Mouse (Mus musculus) G1E-ER4 (cell line): ENCODE results near the gene Gm43552. TPM values are rescaled to one million over a fixed set of nuclear protein-coding genes. Genes with fewer than 3 reads are reported as not detected.

ENCODE experiments used
- GATA1 ChIP-seq: IDR thresholded peaks from one replicate; pipeline ENCODE4 v1.8.0; 2012; ENCODE audit warnings: low read length, inconsistent platforms
- polyA plus RNA-seq: library from polyadenylated mRNA; stranded (reverse); fragments of >175 nt; gene quantifications from 2 replicates; pipeline ENCODE4 v1.2.3, GENCODE M21; 2012

Gene Gm43552
- polyA plus RNA-seq, 1 experiment = 30.4 TPM

GRCm38 (mm10) chr5:65457846-65458245 is 34.8 kb downstream of the Gm43552 start:
- no peak for TF ChIP-seq GATA1

GRCm38 (mm10) chr5:65457086-65457827 is 35.4 kb downstream of the Gm43552 start:
- TF ChIP-seq GATA1 = no peak

GRCm38 (mm10) chr5:65454771-65455170 is 37.9 kb downstream of the Gm43552 start:
- TF ChIP-seq GATA1 = no peak

- no peak for TF ChIP-seq GATA1
These were observed 43.7 kb downstream of the Gm43552 start for GRCm38 (mm10) chr5:65448941-65449340.

- TF ChIP-seq GATA1 = no peak
These were observed 44.8 kb downstream of the Gm43552 start for GRCm38 (mm10) chr5:65447826-65448225.

GRCm38 (mm10) chr5:65446756-65447155 is 45.9 kb downstream of the Gm43552 start:
- TF ChIP-seq GATA1 = no peak

- no peak for TF ChIP-seq GATA1
These were observed 47.7 kb downstream of the Gm43552 start for GRCm38 (mm10) chr5:65444981-65445380.

GRCm38 (mm10) chr5:65438041-65438440 is 54.6 kb downstream of the Gm43552 start:
- TF ChIP-seq GATA1 = no peak

- no peak for TF ChIP-seq GATA1
These were observed 56.6 kb downstream of the Gm43552 start, which contains the start of gene Ugdh for GRCm38 (mm10) chr5:65435806-65436561. Gene Ugdh (minus strand): TSS chr5:65435949.

- TF ChIP-seq GATA1 = no peak
These were observed 57.2 kb downstream of the Gm43552 start for GRCm38 (mm10) chr5:65435363-65435805.

- TF ChIP-seq GATA1 = no peak
These were observed 57.9 kb downstream of the Gm43552 start for GRCm38 (mm10) chr5:65434471-65435362.

GRCm38 (mm10) chr5:65429441-65429840 is 63.2 kb downstream of the Gm43552 start:
- no peak for TF ChIP-seq GATA1

GRCm38 (mm10) chr5:65428321-65428720 is 64.3 kb downstream of the Gm43552 start:
- no peak for TF ChIP-seq GATA1

GRCm38 (mm10) chr5:65425251-65425650 is 67.4 kb downstream of the Gm43552 start:
- no peak for TF ChIP-seq GATA1

- no peak for TF ChIP-seq GATA1
These were observed 68.4 kb downstream of the Gm43552 start for GRCm38 (mm10) chr5:65424215-65424614.

- no peak for TF ChIP-seq GATA1
These were observed 69.8 kb downstream of the Gm43552 start for GRCm38 (mm10) chr5:65422803-65423202.

- TF ChIP-seq GATA1 = no peak
These were observed 71.8 kb downstream of the Gm43552 start for GRCm38 (mm10) chr5:65420822-65421221.
